Mouse (Mus musculus): ENCODE data around the gene Chmp2b.

DNA sequence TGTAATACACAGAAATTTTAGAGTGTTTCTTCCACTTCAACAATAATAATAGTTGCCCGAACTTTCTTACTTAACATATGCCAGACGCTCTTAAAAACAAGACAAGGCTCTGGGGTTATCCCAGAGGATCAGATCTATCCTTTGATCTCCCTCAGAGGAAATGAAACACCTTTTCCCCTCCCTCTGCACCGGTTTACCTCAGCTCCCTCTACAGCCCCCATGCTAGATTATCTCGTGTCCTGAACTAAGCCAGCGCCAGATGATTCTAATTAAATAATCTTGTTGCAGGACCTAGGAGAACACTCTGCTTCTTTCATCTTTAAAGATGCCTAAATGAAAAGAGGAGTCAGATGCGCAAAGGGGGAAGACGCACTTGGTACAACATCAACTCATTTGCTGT lies 48.3 kb downstream of the Chmp2b start:
- TF ChIP-seq GATA1 (IDR thresholded peaks at IDR 0.05; ENCODE audit: low read length) (no peak), TAL1 (IDR thresholded peaks at IDR 0.05; ENCODE audit: low read length) (no peak)
